9 mouse cellular contexts compared by ENCODE assay signal in the genomic region with DNA sequence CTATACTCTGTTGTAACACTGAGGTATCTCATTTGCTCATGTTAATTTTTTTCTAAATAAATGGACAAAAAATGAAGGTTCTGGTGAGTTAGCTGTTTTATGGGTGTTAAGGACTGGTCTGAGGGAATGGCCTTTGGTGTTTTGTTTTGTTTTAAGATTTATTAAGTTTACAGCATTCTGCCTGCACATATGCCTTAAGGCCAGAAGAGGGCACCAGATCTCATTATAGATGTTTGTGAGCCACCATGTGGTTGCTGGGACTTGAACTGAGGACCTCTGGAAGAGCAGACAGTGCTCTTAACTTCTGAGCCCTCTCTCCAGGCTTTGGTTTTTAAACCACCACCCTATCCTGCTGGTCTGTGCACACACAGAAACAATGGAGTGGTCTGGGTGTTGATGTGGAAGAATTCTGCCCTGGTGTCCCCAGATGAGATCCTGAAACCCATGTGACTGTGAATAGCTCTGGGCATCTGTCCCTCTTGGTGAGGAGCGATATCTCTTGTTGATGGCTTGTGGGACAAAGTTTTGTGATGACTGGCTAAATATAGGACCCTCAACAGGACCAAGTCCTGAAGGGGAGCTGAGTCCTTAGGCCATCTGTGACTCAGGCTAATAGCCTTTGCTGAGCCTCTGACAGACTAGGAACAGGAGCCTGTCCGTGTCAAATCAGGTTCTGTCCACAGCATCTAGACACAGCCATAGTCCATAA. TPM values are rescaled to one million over a fixed set of nuclear protein-coding genes. Genes with fewer than 3 reads are reported as not detected.
DNase-seq lines count a peak whose midpoint lies in the region; ATAC-seq and TF ChIP-seq lines count a peak whose summit lies in the region.
"Had no signal": no experiment of that assay in that cellular context is flagged by ENCODE, and none has a peak within 500 bp of the region (broad histone marks: within the 10 kb centered on the region; RNA-seq: fewer than 3 reads in every experiment).

No protein-coding gene starts in this region.

- H3K27ac ChIP-seq in forebrain, embryonic 14.5 days (ENCODE audit: low read depth, low read length), result no peak overlapping the region
- H3K27ac ChIP-seq in forebrain, embryonic 13.5 days, result no peak overlapping the region
- no peak overlapping the region for H3K27ac ChIP-seq in midbrain, postnatal 0 days (ENCODE audit: low read depth, low read length)
- no peak overlapping the region for H3K27ac ChIP-seq in midbrain, embryonic 13.5 days
- H3K27ac ChIP-seq in heart, embryonic 11.5 days (ENCODE audit: low read depth, low read length), result peak overlapping the region; percentile 36
- H3K27ac ChIP-seq: embryonic facial prominence, embryonic 15.5 days had no signal

- no peak overlapping the region for H3K9ac ChIP-seq in forebrain, embryonic 14.5 days (ENCODE audit: low read length)
- no peak overlapping the region for H3K9ac ChIP-seq in forebrain, embryonic 13.5 days
- no peak overlapping the region for H3K9ac ChIP-seq in midbrain, postnatal 0 days (replicated peaks; ENCODE audit: low read length, poor library complexity, severe bottlenecking)
- no peak overlapping the region for H3K9ac ChIP-seq in midbrain, embryonic 13.5 days (replicated peaks)
- H3K9ac ChIP-seq in heart, embryonic 11.5 days (ENCODE audit: low read depth, low read length), result no peak overlapping the region
- H3K9ac ChIP-seq: embryonic facial prominence, embryonic 15.5 days had no signal

- no peak overlapping the region for H3K4me3 ChIP-seq in forebrain, embryonic 14.5 days (ENCODE audit: low read depth, low read length)
- H3K4me3 ChIP-seq in forebrain, embryonic 13.5 days, result no peak overlapping the region
- H3K4me3 ChIP-seq in midbrain, postnatal 0 days (ENCODE audit: low read depth, low read length), result no peak overlapping the region
- H3K4me3 ChIP-seq in midbrain, embryonic 13.5 days (replicated peaks), result no peak overlapping the region
- no peak overlapping the region for H3K4me3 ChIP-seq in heart, embryonic 11.5 days (ENCODE audit: low read depth, low read length)
- H3K4me3 ChIP-seq: embryonic facial prominence, embryonic 15.5 days had no signal

- peaks cover 48% of the 10 kb centered on the region for H3K36me3 ChIP-seq in forebrain, embryonic 14.5 days (ENCODE audit: control insufficient read depth, insufficient read depth, low read length)
- H3K36me3 ChIP-seq in forebrain, embryonic 13.5 days (ENCODE audit: poor library complexity, severe bottlenecking), result peaks cover 59% of the 10 kb centered on the region
- H3K36me3 ChIP-seq in midbrain, postnatal 0 days (ENCODE audit: insufficient read depth, low read length), result peaks cover 35% of the 10 kb centered on the region
- peaks cover 54% of the 10 kb centered on the region for H3K36me3 ChIP-seq in midbrain, embryonic 13.5 days
- peaks cover 22% of the 10 kb centered on the region for H3K36me3 ChIP-seq in heart, embryonic 11.5 days (ENCODE audit: control insufficient read depth, insufficient read depth, low read length)

- ATAC-seq in forebrain, embryonic 14.5 days, result no peak
- ATAC-seq in forebrain, embryonic 13.5 days, result no peak
- ATAC-seq in midbrain, postnatal 0 days (ENCODE audit: low FRiP score), result no peak
- ATAC-seq in midbrain, embryonic 13.5 days, result no peak
- peak; percentile 60 for ATAC-seq in heart, embryonic 11.5 days (replicated peaks; ENCODE audit: insufficient number of reproducible peaks, low FRiP score, low TSS enrichment)
- ATAC-seq in erythroblast, adult 5-6 weeks (replicated peaks; ENCODE audit: low FRiP score, poor library complexity, severe bottlenecking), result no peak

- DNase-seq in forebrain, embryonic 14.5 days (ENCODE audit: low spot score), result peak; percentile 27
- peak; percentile 34 for DNase-seq in midbrain, postnatal 0 days (ENCODE audit: low spot score)
- DNase-seq in naive thymus-derived CD4-positive, alpha-beta T cell, adult 2 months (ENCODE audit: low read depth), result peak; percentile 35
- DNase-seq in layer of hippocampus, adult 9-11 months, result no peak

- H3K27me3 ChIP-seq in forebrain, embryonic 14.5 days (replicated peaks; ENCODE audit: control insufficient read depth, insufficient read depth, low read length), result no peaks in the 10 kb centered on the region
- H3K27me3 ChIP-seq in forebrain, embryonic 13.5 days, result no peaks in the 10 kb centered on the region
- no peaks in the 10 kb centered on the region for H3K27me3 ChIP-seq in midbrain, postnatal 0 days (ENCODE audit: insufficient read depth, low read length)
- H3K27me3 ChIP-seq in midbrain, embryonic 13.5 days, result no peaks in the 10 kb centered on the region
- no peaks in the 10 kb centered on the region for H3K27me3 ChIP-seq in heart, embryonic 11.5 days (ENCODE audit: control insufficient read depth, insufficient read depth, low read length)
- H3K27me3 ChIP-seq: embryonic facial prominence, embryonic 15.5 days had no signal

- H3K4me2 ChIP-seq in forebrain, embryonic 14.5 days (ENCODE audit: low read length), result no peak overlapping the region
- H3K4me2 ChIP-seq in forebrain, embryonic 13.5 days, result no peak overlapping the region
- H3K4me2 ChIP-seq in midbrain, postnatal 0 days (ENCODE audit: low read depth, low read length, poor library complexity, severe bottlenecking), result no peak overlapping the region
- no peak overlapping the region for H3K4me2 ChIP-seq in midbrain, embryonic 13.5 days (replicated peaks)
- no peak overlapping the region for H3K4me2 ChIP-seq in heart, embryonic 11.5 days
- H3K4me2 ChIP-seq: embryonic facial prominence, embryonic 15.5 days had no signal

- no peaks in the 10 kb centered on the region for H3K4me1 ChIP-seq in forebrain, embryonic 14.5 days (ENCODE audit: control insufficient read depth, insufficient read depth, low read length)
- no peaks in the 10 kb centered on the region for H3K4me1 ChIP-seq in forebrain, embryonic 13.5 days
- no peaks in the 10 kb centered on the region for H3K4me1 ChIP-seq in midbrain, postnatal 0 days (ENCODE audit: insufficient read depth, low read length)
- 0 out of 2 replicates have a peak, but pooled peaks cover 6% of the 10 kb centered on the region for H3K4me1 ChIP-seq in midbrain, embryonic 13.5 days (replicated peaks)
- H3K4me1 ChIP-seq in heart, embryonic 11.5 days (ENCODE audit: control insufficient read depth, insufficient read depth, low read length), result 0 out of 2 replicates have a peak, but pooled peaks cover 4% of the 10 kb centered on the region
- H3K4me1 ChIP-seq: embryonic facial prominence, embryonic 15.5 days had no signal

- no peaks in the 10 kb centered on the region for H3K9me3 ChIP-seq in forebrain, embryonic 14.5 days (replicated peaks; ENCODE audit: control insufficient read depth, low read length)
- H3K9me3 ChIP-seq in forebrain, embryonic 13.5 days (replicated peaks), result no peaks in the 10 kb centered on the region
- no peaks in the 10 kb centered on the region for H3K9me3 ChIP-seq in midbrain, postnatal 0 days (ENCODE audit: low read length)
- H3K9me3 ChIP-seq in midbrain, embryonic 13.5 days, result no peaks in the 10 kb centered on the region
- no peaks in the 10 kb centered on the region for H3K9me3 ChIP-seq in heart, embryonic 11.5 days (replicated peaks; ENCODE audit: control insufficient read depth, low read length)
- H3K9me3 ChIP-seq: embryonic facial prominence, embryonic 15.5 days had no signal

- TF ChIP-seq CTCF in midbrain, postnatal 0 days (IDR thresholded peaks at IDR 0.05), result peak; percentile 71

- 89% methylated on average over 2 of the region's 2 CpGs for WGBS in forebrain, embryonic 14.5 days
- 93% methylated on average over 2 of the region's 2 CpGs for WGBS in forebrain, embryonic 13.5 days
- WGBS in midbrain, postnatal 0 days, result 89% methylated on average over 2 of the region's 2 CpGs
- WGBS in midbrain, embryonic 13.5 days, result 91% methylated on average over 2 of the region's 2 CpGs
- 50% methylated on average over 2 of the region's 2 CpGs for WGBS in heart, embryonic 11.5 days (ENCODE audit: insufficient replicate concordance)

RNA-seq across cellular contexts. Expression of gene Ppif, which starts 27.1 kb away (rescaled TPM):
- polyA plus RNA-seq in forebrain, embryonic 14.5 days (2014; fragmentation: Nextera tagmentation; extraction: Ambion mirVana), result 25.3 and 28.2 TPM in 2 replicates
- 22.8 and 29.5 TPM in 2 replicates for polyA plus RNA-seq in forebrain, embryonic 13.5 days (2015; fragmentation: Nextera tagmentation; extraction: Ambion mirVana)
- total RNA-seq in midbrain, postnatal 0 days (2014; rRNA removed), result 51.4 and 55.8 TPM in 2 replicates
- polyA plus RNA-seq in midbrain, postnatal 0 days (2015; fragmentation: Nextera tagmentation; extraction: Ambion mirVana), result 50.2 and 52.2 TPM in 2 replicates
- 25.3 and 25.5 TPM in 2 replicates for polyA plus RNA-seq in midbrain, embryonic 13.5 days (2015; fragmentation: Nextera tagmentation; extraction: Ambion mirVana)
- polyA plus RNA-seq in heart, embryonic 11.5 days (2014; fragmentation: Nextera tagmentation; extraction: Ambion mirVana), result 92.7 and 99.4 TPM in 2 replicates
- total RNA-seq in erythroblast, adult 5-6 weeks (2015; ENCODE audit: low replicate concordance), result 11.7 and 16.5 TPM in 2 replicates
- 2.6 and 4.7 TPM in 2 replicates for total RNA-seq in erythroblast, adult 5-6 weeks (2017; ENCODE audit: low replicate concordance)
